Mouse (Mus musculus): ENCODE data around the gene S100a3. TPM values are rescaled to one million over a fixed set of nuclear protein-coding genes. Genes with fewer than 3 reads are reported as not detected.

Gene S100a3
- polyA plus RNA-seq, 1 experiment = 0.23 TPM

GRCm38 (mm10) chr3:90606185-90606584, 45.8 kb downstream of the S100a3 start:
- Histone ChIP-seq H3K4me3 (ENCODE audit: insufficient read depth, low read depth, low read length) (no peak overlapping the region), H3K36me3 (ENCODE audit: control insufficient read depth, insufficient read depth, low read length) (no peaks in the 10 kb centered on the region), H3K4me1 (ENCODE audit: control insufficient read depth, insufficient read depth, low read length) (0 out of 2 replicates have a peak, but pooled peaks cover 3% of the 10 kb centered on the region), H3K27ac (ENCODE audit: insufficient read depth, low read depth, low read length) (no peak overlapping the region), H3K27me3 (replicated peaks; ENCODE audit: control insufficient read depth, insufficient read depth, low read length) (no peaks in the 10 kb centered on the region)
- 88% methylated on average over 6 of the region's 6 CpGs for WGBS
- no peak for DNase-seq
- TF ChIP-seq POLR2A (IDR thresholded peaks at IDR 0.05; ENCODE audit: low read depth, low read length) (no peak), CTCF (conservative IDR thresholded peaks at IDR 0.05; ENCODE audit: insufficient read depth, insufficient read length, low read depth, low read length) (no peak)

- DNase-seq = no peak
- Histone ChIP-seq H3K4me1 (ENCODE audit: control insufficient read depth, insufficient read depth, low read length) (0 out of 2 replicates have a peak, but pooled peaks cover 3% of the 10 kb centered on the region), H3K4me3 (ENCODE audit: insufficient read depth, low read depth, low read length) (no peak overlapping the region), H3K36me3 (ENCODE audit: control insufficient read depth, insufficient read depth, low read length) (no peaks in the 10 kb centered on the region), H3K27ac (ENCODE audit: insufficient read depth, low read depth, low read length) (no peak overlapping the region), H3K27me3 (replicated peaks; ENCODE audit: control insufficient read depth, insufficient read depth, low read length) (no peaks in the 10 kb centered on the region)
- TF ChIP-seq POLR2A (IDR thresholded peaks at IDR 0.05; ENCODE audit: low read depth, low read length) = no peak
- TF ChIP-seq CTCF (conservative IDR thresholded peaks at IDR 0.05; ENCODE audit: insufficient read depth, insufficient read length, low read depth, low read length) = no peak
- WGBS = 91% methylated on average over 3 of the region's 3 CpGs
Observed at GRCm38 (mm10) chr3:90607361-90607760, 47.0 kb downstream of the S100a3 start.

GRCm38 (mm10) chr3:90608223-90608622, 47.8 kb downstream of the S100a3 start, which contains the start of gene S100a5:
S100a5 (plus strand) TSS chr3:90608523.
- Histone ChIP-seq H3K27ac (ENCODE audit: insufficient read depth, low read depth, low read length) (no peak within 1 kb of the TSS), H3K4me3 (ENCODE audit: insufficient read depth, low read depth, low read length) (no peak within 1 kb of the TSS), H3K36me3 (ENCODE audit: control insufficient read depth, insufficient read depth, low read length) (no peaks in the 10 kb centered on the region), H3K27me3 (replicated peaks; ENCODE audit: control insufficient read depth, insufficient read depth, low read length) (no peaks in the 10 kb centered on the region), H3K4me1 (ENCODE audit: control insufficient read depth, insufficient read depth, low read length) (0 out of 2 replicates have a peak, but pooled peaks cover 3% of the 10 kb centered on the region)
- no peak for DNase-seq
- TF ChIP-seq CTCF (conservative IDR thresholded peaks at IDR 0.05; ENCODE audit: insufficient read depth, insufficient read length, low read depth, low read length) = no peak
- WGBS = 77% methylated on average over 3 of the region's 3 CpGs

GRCm38 (mm10) chr3:90609102-90609501, 48.7 kb downstream of the S100a3 start:
- no peaks in the 10 kb centered on the region for H3K27me3 ChIP-seq (replicated peaks; ENCODE audit: control insufficient read depth, insufficient read depth, low read length)
- no peak for DNase-seq
- no peak overlapping the region for H3K4me3 ChIP-seq (ENCODE audit: insufficient read depth, low read depth, low read length)
- H3K36me3 ChIP-seq (ENCODE audit: control insufficient read depth, insufficient read depth, low read length) = no peaks in the 10 kb centered on the region
- TF ChIP-seq POLR2A (IDR thresholded peaks at IDR 0.05; ENCODE audit: low read depth, low read length) (no peak), CTCF (conservative IDR thresholded peaks at IDR 0.05; ENCODE audit: insufficient read depth, insufficient read length, low read depth, low read length) (no peak)
- no peak overlapping the region for H3K27ac ChIP-seq (ENCODE audit: insufficient read depth, low read depth, low read length)
- 0 out of 2 replicates have a peak, but pooled peaks cover under 1% of the 10 kb centered on the region for H3K4me1 ChIP-seq (ENCODE audit: control insufficient read depth, insufficient read depth, low read length)

GRCm38 (mm10) chr3:90611494-90611893, 51.1 kb downstream of the S100a3 start:
- no peak for DNase-seq
- TF ChIP-seq CTCF (conservative IDR thresholded peaks at IDR 0.05; ENCODE audit: insufficient read depth, insufficient read length, low read depth, low read length) (no peak), POLR2A (IDR thresholded peaks at IDR 0.05; ENCODE audit: low read depth, low read length) (no peak)
- no peak overlapping the region for H3K4me3 ChIP-seq (ENCODE audit: insufficient read depth, low read depth, low read length)
- H3K4me1 ChIP-seq (ENCODE audit: control insufficient read depth, insufficient read depth, low read length) = no peaks in the 10 kb centered on the region
- 93% methylated on average over 3 of the region's 3 CpGs for WGBS
- H3K27me3 ChIP-seq (replicated peaks; ENCODE audit: control insufficient read depth, insufficient read depth, low read length) = no peaks in the 10 kb centered on the region
- H3K36me3 ChIP-seq (ENCODE audit: control insufficient read depth, insufficient read depth, low read length) = no peaks in the 10 kb centered on the region
- H3K27ac ChIP-seq (ENCODE audit: insufficient read depth, low read depth, low read length) = no peak overlapping the region

- Histone ChIP-seq H3K4me1 (ENCODE audit: control insufficient read depth, insufficient read depth, low read length) (no peaks in the 10 kb centered on the region), H3K4me3 (ENCODE audit: insufficient read depth, low read depth, low read length) (no peak overlapping the region), H3K36me3 (ENCODE audit: control insufficient read depth, insufficient read depth, low read length) (no peaks in the 10 kb centered on the region), H3K27me3 (replicated peaks; ENCODE audit: control insufficient read depth, insufficient read depth, low read length) (no peaks in the 10 kb centered on the region), H3K27ac (ENCODE audit: insufficient read depth, low read depth, low read length) (no peak overlapping the region)
- 66% methylated on average over 4 of the region's 4 CpGs for WGBS
- DNase-seq = no peak
- TF ChIP-seq CTCF (conservative IDR thresholded peaks at IDR 0.05; ENCODE audit: insufficient read depth, insufficient read length, low read depth, low read length) (no peak), POLR2A (IDR thresholded peaks at IDR 0.05; ENCODE audit: low read depth, low read length) (no peak)
Observed at GRCm38 (mm10) chr3:90612061-90612460, 51.7 kb downstream of the S100a3 start.

GRCm38 (mm10) chr3:90612728-90613291, 52.4 kb downstream of the S100a3 start, which contains the start of gene S100a6:
S100a6 (plus strand) TSS chr3:90612882.
- no peak for TF ChIP-seq POLR2A (IDR thresholded peaks at IDR 0.05; ENCODE audit: low read depth, low read length)
- TF ChIP-seq CTCF (conservative IDR thresholded peaks at IDR 0.05; ENCODE audit: insufficient read depth, insufficient read length, low read depth, low read length) = peak; percentile 72
- Histone ChIP-seq H3K36me3 (ENCODE audit: control insufficient read depth, insufficient read depth, low read length) (no peaks in the 10 kb centered on the region), H3K27ac (ENCODE audit: insufficient read depth, low read depth, low read length) (peak within 1 kb of the TSS; percentile 73), H3K4me1 (ENCODE audit: control insufficient read depth, insufficient read depth, low read length) (no peaks in the 10 kb centered on the region), H3K4me3 (ENCODE audit: insufficient read depth, low read depth, low read length) (peak within 1 kb of the TSS; percentile 63), H3K27me3 (replicated peaks; ENCODE audit: control insufficient read depth, insufficient read depth, low read length) (no peaks in the 10 kb centered on the region)
- 3% methylated on average over 23 of the region's 23 CpGs for WGBS
- peak; percentile 62 for DNase-seq

All from kidney, adult 2 months (tissue).